Mouse (Mus musculus): Measurements from ENCODE around the gene Skap1. TPM values are rescaled to one million over a fixed set of nuclear protein-coding genes. Genes with fewer than 3 reads are reported as not detected.
"Not testable (repeated sequence)": the region's sequence is repeated elsewhere in the genome, so short reads cannot be mapped to it uniquely, and the experiment has no call there.

Skap1 gene
- polyA plus RNA-seq, 1 experiment from 2014 or later = 0.13 TPM

GRCm38 (mm10) chr11:96696842-96697455, 232.6 kb downstream of the Skap1 start:
- peak; percentile 71 for DNase-seq (ENCODE audit: low spot score)
- 32% methylated on average over 7 of the region's 7 CpGs for WGBS

DNA sequence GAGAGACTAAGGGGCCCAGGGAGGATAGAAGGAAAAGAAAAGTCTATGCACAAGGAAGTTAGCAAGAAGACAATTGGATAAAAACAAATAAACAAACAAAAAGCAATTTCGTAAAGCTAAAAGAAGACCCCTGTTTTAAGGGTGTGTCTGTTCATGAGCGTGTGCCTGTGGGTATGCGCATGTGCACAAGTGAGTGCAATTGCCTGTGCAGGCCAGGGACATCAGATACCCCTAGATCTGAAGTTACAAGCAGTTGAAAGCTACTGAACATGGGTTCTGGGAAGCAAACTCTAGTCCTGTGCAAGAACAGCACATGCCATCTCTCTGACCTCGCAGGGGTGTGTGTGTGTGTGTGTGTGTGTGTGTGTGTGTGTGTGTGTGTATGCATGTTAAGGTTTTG, 233.1 kb downstream of the Skap1 start:
- no peaks in the 10 kb centered on the region for H3K27me3 ChIP-seq (ENCODE audit: low read depth, poor library complexity, severe bottlenecking)
- H3K4me1 ChIP-seq = peaks cover 3% of the 10 kb centered on the region; the same call in 1 of the 2 replicates
- no peak for DNase-seq (ENCODE audit: low spot score)
- no peak overlapping the region for H3K27ac ChIP-seq
- no peaks in the 10 kb centered on the region for H3K9me3 ChIP-seq (replicated peaks)
- no peaks in the 10 kb centered on the region for H3K36me3 ChIP-seq
- 88% methylated on average over 4 of the region's 4 CpGs for WGBS
- H3K4me3 ChIP-seq = no peak overlapping the region

More at GRCm38 (mm10) chr11:96696842-96697455, 232.6 kb downstream of the Skap1 start:
- no peaks in the 10 kb centered on the region for H3K27me3 ChIP-seq (ENCODE audit: low read depth, poor library complexity, severe bottlenecking)
- H3K9me3 ChIP-seq (replicated peaks) = no peaks in the 10 kb centered on the region
- H3K4me1 ChIP-seq = peaks cover 3% of the 10 kb centered on the region; the same call in 1 of the 2 replicates
- H3K36me3 ChIP-seq = no peaks in the 10 kb centered on the region
- no peak overlapping the region for H3K27ac ChIP-seq
- H3K4me3 ChIP-seq = no peak overlapping the region

GRCm38 (mm10) chr11:96703813-96704212, 239.4 kb downstream of the Skap1 start:
- no peak for DNase-seq (ENCODE audit: low spot score)
- Histone ChIP-seq H3K4me3 (no peak overlapping the region), H3K36me3 (no peaks in the 10 kb centered on the region), H3K27me3 (ENCODE audit: low read depth, poor library complexity, severe bottlenecking) (peaks cover 35% of the 10 kb centered on the region), H3K27ac (no peak overlapping the region), H3K4me1 (no peaks in the 10 kb centered on the region), H3K9me3 (replicated peaks) (no peaks in the 10 kb centered on the region)
- 68% methylated on average over 8 of the region's 8 CpGs for WGBS

- Histone ChIP-seq H3K36me3 (no peaks in the 10 kb centered on the region), H3K27me3 (ENCODE audit: low read depth, poor library complexity, severe bottlenecking) (peaks cover 26% of the 10 kb centered on the region), H3K27ac (no peak overlapping the region), H3K4me3 (no peak overlapping the region), H3K9me3 (replicated peaks) (no peaks in the 10 kb centered on the region), H3K4me1 (peaks cover 21% of the 10 kb centered on the region)
- no peak for DNase-seq (ENCODE audit: low spot score)
- WGBS = 70% methylated on average over 5 of the region's 5 CpGs
These were observed 246.9 kb downstream of the Skap1 start for GRCm38 (mm10) chr11:96711268-96711667.

- DNase-seq (ENCODE audit: low spot score) = no peak
- no peaks in the 10 kb centered on the region for H3K9me3 ChIP-seq (replicated peaks)
- no peak overlapping the region for H3K4me3 ChIP-seq
- 89% methylated on average over 7 of the region's 7 CpGs for WGBS
- H3K27ac ChIP-seq = no peak overlapping the region
- H3K36me3 ChIP-seq = no peaks in the 10 kb centered on the region
- peaks cover 22% of the 10 kb centered on the region for H3K27me3 ChIP-seq (ENCODE audit: low read depth, poor library complexity, severe bottlenecking)
- peaks cover 21% of the 10 kb centered on the region for H3K4me1 ChIP-seq
These were observed 247.3 kb downstream of the Skap1 start for GRCm38 (mm10) chr11:96711670-96712069.

DNA sequence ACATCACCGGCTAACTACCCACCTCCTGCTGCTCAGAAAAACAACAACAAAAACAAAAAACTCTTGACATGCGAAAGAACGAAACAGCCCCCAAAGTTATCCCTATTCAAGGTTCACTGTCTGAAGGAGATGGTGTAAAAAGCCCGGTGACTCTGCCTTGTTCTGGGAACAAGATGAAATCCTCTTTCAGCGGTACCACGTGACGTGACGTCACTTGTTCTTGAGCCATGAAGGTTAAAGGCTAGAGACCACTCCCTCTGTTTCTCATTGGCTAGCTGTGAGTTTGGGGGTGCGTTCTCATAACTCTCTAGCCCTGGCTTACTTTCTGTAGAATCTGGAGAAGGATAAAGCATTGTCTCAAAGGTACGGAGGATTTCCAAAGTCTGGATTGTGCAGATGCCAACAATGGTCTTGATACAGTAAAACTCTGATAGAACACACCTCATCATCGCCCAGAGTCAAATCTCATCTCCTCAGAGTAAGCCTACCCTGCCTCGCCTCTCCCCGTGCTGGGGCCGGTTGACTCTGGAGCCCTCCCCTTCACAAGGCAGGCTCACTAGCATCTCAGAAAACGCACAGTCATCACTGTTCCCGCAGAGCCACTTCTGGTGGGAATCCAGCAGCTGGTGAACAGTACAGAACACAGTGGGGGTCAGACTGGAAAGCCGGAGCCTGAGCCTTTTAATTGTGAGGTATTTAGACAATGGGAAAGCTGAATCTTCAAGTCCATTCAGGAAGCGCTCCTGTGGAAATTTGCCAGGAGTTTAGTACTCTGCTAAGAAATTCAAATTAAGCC, 249.0 kb downstream of the Skap1 start:
- WGBS = 66% methylated on average over 18 of the region's 18 CpGs
- H3K4me1 ChIP-seq = peaks cover 21% of the 10 kb centered on the region
- no peaks in the 10 kb centered on the region for H3K36me3 ChIP-seq
- H3K27me3 ChIP-seq (ENCODE audit: low read depth, poor library complexity, severe bottlenecking) = peaks cover 4% of the 10 kb centered on the region
- H3K27ac ChIP-seq = no peak overlapping the region
- DNase-seq (ENCODE audit: low spot score) = no peak
- H3K4me3 ChIP-seq = no peak overlapping the region
- H3K9me3 ChIP-seq (replicated peaks) = no peaks in the 10 kb centered on the region

- no peak overlapping the region for H3K27ac ChIP-seq
- peaks cover 21% of the 10 kb centered on the region for H3K4me1 ChIP-seq
- no peaks in the 10 kb centered on the region for H3K9me3 ChIP-seq (replicated peaks)
- H3K36me3 ChIP-seq = no peaks in the 10 kb centered on the region
- no peaks in the 10 kb centered on the region for H3K27me3 ChIP-seq (ENCODE audit: low read depth, poor library complexity, severe bottlenecking)
- no peak for DNase-seq (ENCODE audit: low spot score)
- no peak overlapping the region for H3K4me3 ChIP-seq
- 81% methylated on average over 7 of the region's 7 CpGs for WGBS
These were observed 249.6 kb downstream of the Skap1 start for GRCm38 (mm10) chr11:96714011-96714410.

DNA sequence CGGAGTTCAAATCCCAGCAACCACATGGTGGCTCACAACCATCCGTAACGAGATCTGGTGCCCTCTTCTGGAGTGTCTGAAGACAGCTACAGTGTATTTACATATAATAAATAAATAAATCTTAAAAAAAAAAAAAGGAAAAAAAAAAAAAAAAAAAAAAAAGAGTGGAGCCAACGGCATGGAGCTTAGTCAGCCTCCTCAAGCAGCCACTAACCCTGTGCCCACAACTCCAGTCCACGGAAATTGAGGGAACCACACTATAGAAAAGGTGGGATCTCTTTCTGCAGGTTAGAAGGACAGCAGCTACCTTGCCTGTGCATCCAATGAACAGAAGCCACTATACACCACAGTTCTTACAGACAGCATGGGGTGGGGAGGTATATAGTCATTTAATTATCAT, 250.8 kb downstream of the Skap1 start:
- 89% methylated on average over 5 of the region's 5 CpGs for WGBS
- H3K9me3 ChIP-seq (replicated peaks); H3K27ac ChIP-seq; DNase-seq (ENCODE audit: low spot score); H3K36me3 ChIP-seq; H3K27me3 ChIP-seq (ENCODE audit: low read depth, poor library complexity, severe bottlenecking); H3K4me3 ChIP-seq: not testable (repeated sequence)
- peaks cover 21% of the 10 kb centered on the region for H3K4me1 ChIP-seq

- H3K4me3 ChIP-seq = no peak overlapping the region
These were observed 254.2 kb downstream of the Skap1 start for GRCm38 (mm10) chr11:96718609-96719008.

GRCm38 (mm10) chr11:96725833-96726232, 261.4 kb downstream of the Skap1 start:
- Histone ChIP-seq H3K4me1 (peaks cover 4% of the 10 kb centered on the region; the same call in 1 of the 2 replicates), H3K9me3 (replicated peaks) (no peaks in the 10 kb centered on the region), H3K27ac (no peak overlapping the region), H3K36me3 (no peaks in the 10 kb centered on the region), H3K27me3 (ENCODE audit: low read depth, poor library complexity, severe bottlenecking) (no peaks in the 10 kb centered on the region; the same call in 1 of the 2 replicates), H3K4me3 (no peak overlapping the region)
- 86% methylated on average over 1 of the region's 1 CpGs for WGBS
- no peak for DNase-seq (ENCODE audit: low spot score)

More at GRCm38 (mm10) chr11:96718609-96719008, 254.2 kb downstream of the Skap1 start:
- DNase-seq (ENCODE audit: low spot score) = no peak
- H3K4me1 ChIP-seq = peaks cover 3% of the 10 kb centered on the region; the same call in 1 of the 2 replicates
- H3K9me3 ChIP-seq (replicated peaks) = no peaks in the 10 kb centered on the region
- H3K36me3 ChIP-seq = no peaks in the 10 kb centered on the region
- 72% methylated on average over 7 of the region's 7 CpGs for WGBS
- H3K27me3 ChIP-seq (ENCODE audit: low read depth, poor library complexity, severe bottlenecking) = no peaks in the 10 kb centered on the region
- no peak overlapping the region for H3K27ac ChIP-seq

- no peaks in the 10 kb centered on the region for H3K9me3 ChIP-seq (replicated peaks)
- no peak for DNase-seq (ENCODE audit: low spot score)
- no peaks in the 10 kb centered on the region for H3K36me3 ChIP-seq
- peaks cover 10% of the 10 kb centered on the region for H3K4me1 ChIP-seq
- no peak overlapping the region for H3K27ac ChIP-seq
- H3K4me3 ChIP-seq = no peak overlapping the region
- WGBS = 84% methylated on average over 2 of the region's 2 CpGs
- H3K27me3 ChIP-seq (ENCODE audit: low read depth, poor library complexity, severe bottlenecking) = peaks cover 11% of the 10 kb centered on the region; the same call in 1 of the 2 replicates
These were observed 264.2 kb downstream of the Skap1 start for GRCm38 (mm10) chr11:96728577-96728976.

DNA sequence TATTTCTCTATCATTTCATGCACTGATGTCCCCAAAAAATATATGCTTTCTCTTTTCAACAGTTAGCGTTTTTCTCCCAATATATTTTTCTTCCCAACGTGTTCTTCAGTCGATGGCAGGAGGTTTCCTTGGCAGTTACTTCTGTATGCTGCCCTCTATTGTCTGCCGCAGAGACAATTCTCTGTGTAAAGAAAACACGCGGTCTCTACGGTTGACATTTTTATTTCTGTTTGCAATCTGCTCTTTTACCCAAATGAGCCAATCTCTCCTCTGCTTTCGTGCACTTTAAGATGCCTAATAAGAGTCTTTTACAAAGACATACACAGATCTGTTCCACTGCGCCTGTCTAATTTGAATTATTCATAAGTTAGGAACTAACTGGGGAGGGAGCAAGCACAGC, 265.1 kb downstream of the Skap1 start:
- no peaks in the 10 kb centered on the region for H3K36me3 ChIP-seq
- peaks cover 10% of the 10 kb centered on the region for H3K4me1 ChIP-seq
- DNase-seq (ENCODE audit: low spot score) = no peak
- H3K9me3 ChIP-seq (replicated peaks) = no peaks in the 10 kb centered on the region
- H3K4me3 ChIP-seq = no peak overlapping the region
- WGBS = 52% methylated on average over 9 of the region's 9 CpGs
- H3K27ac ChIP-seq = no peak overlapping the region
- peaks cover 17% of the 10 kb centered on the region; the same call in 1 of the 2 replicates for H3K27me3 ChIP-seq (ENCODE audit: low read depth, poor library complexity, severe bottlenecking)

GRCm38 (mm10) chr11:96730327-96730726, 265.9 kb downstream of the Skap1 start:
- Histone ChIP-seq H3K4me1 (peaks cover 6% of the 10 kb centered on the region; the same call in 1 of the 2 replicates), H3K9me3 (replicated peaks) (no peaks in the 10 kb centered on the region), H3K36me3 (no peaks in the 10 kb centered on the region), H3K27ac (no peak overlapping the region), H3K27me3 (ENCODE audit: low read depth, poor library complexity, severe bottlenecking) (peaks cover 21% of the 10 kb centered on the region; the same call in 1 of the 2 replicates), H3K4me3 (no peak overlapping the region)
- WGBS = 90% methylated on average over 5 of the region's 5 CpGs
- DNase-seq (ENCODE audit: low spot score) = no peak

Measured in limb, embryonic 10.5 days (tissue).